Mouse (Mus musculus) heart, embryonic 15.5 days (tissue): ENCODE measurements around the gene Cux1. TPM values are rescaled to one million over a fixed set of nuclear protein-coding genes. Genes with fewer than 3 reads are reported as not detected.
A peak's percentile ranks its signal among the peaks of the same experiment; 100 is the strongest.

Experiments used
- ATAC-seq: fragments of 200-750 bp; cut with Nextera tagmentation; replicated peaks from 2 replicates; pipeline ENCODE4 v1.8.0; 2017; ENCODE audit warnings: low read depth, moderate TSS enrichment; ENCODE audit not compliant: insufficient number of reproducible peaks, insufficient read depth, low FRiP score
- H3K27ac ChIP-seq: fragments of 300-500 bp; sonication (generic); 2 replicates; pipeline ENCODE4 v1.5.1; 2015; ENCODE audit warnings: mild to moderate bottlenecking, inconsistent platforms
- H3K27me3 ChIP-seq: fragments of 300-500 bp; sonication (generic); 2 replicates; pipeline ENCODE4 v1.6.1; 2015; ENCODE audit warnings: inconsistent platforms
- H3K36me3 ChIP-seq: fragments of 300-500 bp; sonication (generic); 2 replicates; pipeline ENCODE4 v1.6.1; 2015; ENCODE audit warnings: mild to moderate bottlenecking, inconsistent platforms
- H3K4me1 ChIP-seq: fragments of 300-500 bp; sonication (generic); replicated peaks from 2 replicates; pipeline ENCODE4 v1.6.1; 2015; ENCODE audit warnings: inconsistent platforms
- H3K4me2 ChIP-seq: fragments of 300-500 bp; sonication (generic); 2 replicates; pipeline ENCODE4 v1.6.1; 2015; ENCODE audit warnings: inconsistent platforms, mild to moderate bottlenecking, moderate library complexity
- H3K4me3 ChIP-seq: fragments of 300-500 bp; sonication (generic); 2 replicates; pipeline ENCODE4 v1.5.1; 2015; ENCODE audit warnings: mild to moderate bottlenecking, inconsistent platforms
- H3K9ac ChIP-seq: fragments of 300-500 bp; sonication (generic); 2 replicates; pipeline ENCODE4 v1.6.1; 2015; ENCODE audit warnings: mild to moderate bottlenecking, inconsistent platforms
- H3K9me3 ChIP-seq: fragments of 300-500 bp; sonication (generic); replicated peaks from 2 replicates; pipeline ENCODE4 v1.6.1; 2016; ENCODE audit warnings: inconsistent platforms
- WGBS: fragments of 180-500 bp; shearing (Covaris S2); methylation state at CpG from one replicate; pipeline ENCODE4 v1.1.7; 2015; ENCODE audit warnings: mixed read lengths; 5-methylcytosine and 5-hydroxymethylcytosine counted together
- microRNA-seq: library from miRNA; unstranded; fragments of <30 nt; microRNA quantifications from one replicate; pipeline ENCODE4, GENCODE M21; 2016
- polyA plus RNA-seq: library from polyadenylated mRNA; unstranded; fragments of >200 nt; fragmentation: Nextera tagmentation; extraction: Ambion mirVana; gene quantifications from 2 replicates; pipeline ENCODE4 v1.2.1, GENCODE M21; 2015

Cux1 gene
- polyA plus RNA-seq, 1 experiment from 2014 or later: 71.2 TPM

DNA sequence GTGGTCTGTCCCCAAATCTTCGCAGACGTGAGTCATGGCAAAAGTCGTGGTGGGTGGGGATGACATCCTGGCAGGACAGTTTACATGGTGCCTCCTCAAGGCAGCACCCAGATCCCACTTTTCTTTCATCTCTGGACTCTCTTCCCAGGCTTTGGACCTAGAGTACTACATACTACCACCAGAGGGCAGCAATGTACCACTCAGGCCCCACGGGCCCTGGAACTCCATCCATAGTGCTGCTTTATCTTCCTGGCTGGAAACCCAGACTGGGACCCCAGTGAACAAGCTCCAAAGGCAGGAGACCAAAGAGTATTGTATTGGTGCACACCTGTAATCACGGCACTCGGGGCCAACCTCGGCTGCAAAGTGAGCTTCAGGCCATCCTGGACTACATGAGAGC is 365.5 kb downstream of the Cux1 start:
- no peak overlapping the region for H3K27ac ChIP-seq
- H3K4me3 ChIP-seq: no peak overlapping the region
- 0 out of 2 replicates have a peak, but pooled peaks have one; percentile 15 for ATAC-seq
- H3K9ac ChIP-seq: no peak overlapping the region
- 24% methylated on average over 7 of the region's 7 CpGs for WGBS
- no peaks in the 10 kb centered on the region for H3K27me3 ChIP-seq
- peaks cover 4% of the 10 kb centered on the region for H3K36me3 ChIP-seq
- H3K9me3 ChIP-seq: no peaks in the 10 kb centered on the region
- no peak overlapping the region for H3K4me2 ChIP-seq
- H3K4me1 ChIP-seq: peaks cover 12% of the 10 kb centered on the region

DNA sequence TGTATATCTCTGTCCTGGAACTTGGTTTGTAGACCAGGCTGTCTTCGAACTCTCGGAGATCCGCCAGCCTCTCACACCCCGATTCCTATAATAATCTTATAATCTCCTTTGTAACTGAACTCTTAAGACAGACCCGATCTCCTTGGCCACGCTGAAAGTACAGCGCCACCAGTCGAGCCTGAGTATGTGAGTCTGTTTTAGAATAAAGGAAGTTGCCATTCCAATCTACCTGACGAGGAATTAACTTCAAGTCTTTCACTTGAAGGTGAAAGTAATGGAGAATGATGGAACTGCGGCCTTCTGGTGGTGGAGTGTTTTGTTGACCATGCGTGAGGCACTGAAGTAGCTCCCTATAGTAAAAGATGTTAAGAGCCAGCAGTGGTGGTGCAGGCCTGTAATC is 367.8 kb downstream of the Cux1 start:
- Histone ChIP-seq H3K9me3 (no peaks in the 10 kb centered on the region), H3K27me3 (no peaks in the 10 kb centered on the region), H3K27ac (peak overlapping the region; percentile 80), H3K36me3 (peaks cover 27% of the 10 kb centered on the region), H3K9ac (peak overlapping the region; percentile 79), H3K4me1 (peaks cover 12% of the 10 kb centered on the region), H3K4me3 (peak overlapping the region; percentile 69), H3K4me2 (peak overlapping the region; percentile 90)
- ATAC-seq: no peak
- 35% methylated on average over 11 of the region's 11 CpGs for WGBS

DNA sequence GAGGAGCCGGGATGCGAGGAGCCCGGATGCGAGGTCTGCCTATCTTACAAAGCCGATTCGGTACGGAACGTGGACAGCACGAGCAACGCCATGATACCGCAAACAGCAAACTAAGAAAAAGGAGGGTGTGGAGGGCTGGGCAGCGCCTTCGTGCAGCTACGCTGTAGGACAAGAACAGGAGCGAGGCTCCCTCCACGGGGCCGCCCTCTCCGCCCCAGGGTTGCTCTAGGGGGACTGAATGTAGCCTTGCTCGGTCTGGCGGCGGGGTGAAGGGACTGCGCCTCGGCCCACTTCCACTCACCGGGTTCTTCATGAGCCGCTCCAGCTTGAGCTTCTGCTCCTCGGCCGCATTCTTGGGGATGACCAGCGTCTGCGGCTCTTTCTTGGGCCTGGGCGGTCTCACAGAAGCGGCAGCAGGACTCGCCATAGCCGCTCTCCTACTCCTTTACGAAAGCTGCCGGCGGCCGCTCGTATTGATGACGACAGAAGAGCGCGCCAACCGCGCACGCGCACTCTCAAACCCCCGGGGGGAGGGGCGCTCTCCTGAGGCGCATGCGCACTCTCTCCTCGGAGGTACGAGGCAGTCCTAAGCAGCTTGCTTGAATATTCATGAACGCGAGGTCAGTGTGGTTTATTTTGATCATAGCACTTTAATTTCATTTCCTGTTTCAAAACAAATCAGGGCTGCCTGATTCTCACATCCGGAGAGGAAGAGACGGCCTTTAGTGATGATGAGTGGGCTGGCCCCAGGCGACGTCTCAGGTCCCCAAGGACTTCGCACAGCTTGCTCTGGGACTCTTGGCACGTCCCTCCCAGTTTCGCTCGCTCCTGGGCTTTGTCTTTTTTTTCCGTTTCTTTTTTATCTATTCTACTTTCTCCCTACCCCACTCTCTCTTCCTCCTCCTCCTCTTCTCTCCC is 368.6 kb downstream of the Cux1 start, which contains the start of gene Prkrip1:
Gene Prkrip1, minus strand, starts transcription at position 490 of the 918 bp plus-strand sequence.
- Histone ChIP-seq H3K9ac (peak within 1 kb of the TSS; percentile 79), H3K27ac (peak within 1 kb of the TSS; percentile 80), H3K4me1 (peaks cover 12% of the 10 kb centered on the region), H3K27me3 (no peaks in the 10 kb centered on the region), H3K4me3 (peak within 1 kb of the TSS; percentile 69), H3K36me3 (peaks cover 35% of the 10 kb centered on the region), H3K4me2 (peak within 1 kb of the TSS; percentile 90), H3K9me3 (no peaks in the 10 kb centered on the region)
- peak; percentile 90 for ATAC-seq
- WGBS: under 1% methylated on average over 62 of the region's 62 CpGs

Small RNAs within 50 kb of the gene (microRNA-seq; reads per million reads assigned to microRNA genes)
- not detected for gene Mir721

Other genes with a start within 250 kb of the Cux1 start
- 0.28 and 3.1 TPM in 2 replicates for gene Myl10, start 125.7 kb upstream of the Cux1 start, polyA plus RNA-seq